Mouse (Mus musculus): ENCODE results near the gene Ccl20. TPM values are rescaled to one million over a fixed set of nuclear protein-coding genes. Genes with fewer than 3 reads are reported as not detected.

The Ccl20 gene
- not detected in 2 replicates for polyA plus RNA-seq (2012; rRNA removed)

GRCm38 (mm10) chr1:83116447-83117137 lies at the start of gene Ccl20:
Gene Ccl20, plus strand, starts transcription at chr1:83116766.
- H3K36me3 ChIP-seq (ENCODE audit: control insufficient read depth, insufficient read depth, low read length) = no peaks in the 10 kb centered on the region
- TF ChIP-seq POLR2A (IDR thresholded peaks at IDR 0.05; ENCODE audit: low read depth, low read length) (no peak), CTCF (IDR thresholded peaks at IDR 0.05; ENCODE audit: extremely low read depth, insufficient read depth, insufficient read length, insufficient replicate concordance) (no peak)
- H3K4me3 ChIP-seq (ENCODE audit: extremely low read depth, insufficient read depth, insufficient read length) = no peak within 1 kb of the TSS
- no peak within 1 kb of the TSS for H3K27ac ChIP-seq (ENCODE audit: insufficient read depth, low read length)
- DNase-seq (ENCODE audit: low read depth in 1 of 2, low spot score in 2 of 2) = no peak
- WGBS = 41% methylated on average over 8 of the region's 8 CpGs
- no peaks in the 10 kb centered on the region for H3K27me3 ChIP-seq (ENCODE audit: control insufficient read depth, insufficient read depth, low read length)
- no peaks in the 10 kb centered on the region for H3K4me1 ChIP-seq (ENCODE audit: control insufficient read depth, insufficient read depth, insufficient read length)

GRCm38 (mm10) chr1:83067205-83067604 lies 49.4 kb upstream of the Ccl20 start:
- no peak for TF ChIP-seq POLR2A (IDR thresholded peaks at IDR 0.05; ENCODE audit: low read depth, low read length)
- no peak for TF ChIP-seq CTCF (IDR thresholded peaks at IDR 0.05; ENCODE audit: extremely low read depth, insufficient read depth, insufficient read length, insufficient replicate concordance)
- Histone ChIP-seq H3K4me3 (ENCODE audit: extremely low read depth, insufficient read depth, insufficient read length) (no peak overlapping the region), H3K27me3 (ENCODE audit: control insufficient read depth, insufficient read depth, low read length) (no peaks in the 10 kb centered on the region), H3K36me3 (ENCODE audit: control insufficient read depth, insufficient read depth, low read length) (no peaks in the 10 kb centered on the region), H3K27ac (ENCODE audit: insufficient read depth, low read length) (no peak overlapping the region), H3K4me1 (ENCODE audit: control insufficient read depth, insufficient read depth, insufficient read length) (no peaks in the 10 kb centered on the region)
- DNase-seq (ENCODE audit: low read depth in 1 of 2, low spot score in 2 of 2) = no peak
- WGBS = 84% methylated on average over 10 of the region's 10 CpGs

GRCm38 (mm10) chr1:83075526-83076189 lies 40.9 kb upstream of the Ccl20 start:
- H3K36me3 ChIP-seq (ENCODE audit: control insufficient read depth, insufficient read depth, low read length) = no peaks in the 10 kb centered on the region
- no peak overlapping the region for H3K4me3 ChIP-seq (ENCODE audit: extremely low read depth, insufficient read depth, insufficient read length)
- 35% methylated on average over 15 of the region's 15 CpGs for WGBS
- no peaks in the 10 kb centered on the region for H3K27me3 ChIP-seq (ENCODE audit: control insufficient read depth, insufficient read depth, low read length)
- no peaks in the 10 kb centered on the region for H3K4me1 ChIP-seq (ENCODE audit: control insufficient read depth, insufficient read depth, insufficient read length)
- TF ChIP-seq POLR2A (IDR thresholded peaks at IDR 0.05; ENCODE audit: low read depth, low read length) (no peak), CTCF (IDR thresholded peaks at IDR 0.05; ENCODE audit: extremely low read depth, insufficient read depth, insufficient read length, insufficient replicate concordance) (no peak)
- DNase-seq (ENCODE audit: low read depth in 1 of 2, low spot score in 2 of 2) = no peak
- H3K27ac ChIP-seq (ENCODE audit: insufficient read depth, low read length) = no peak overlapping the region

GRCm38 (mm10) chr1:83076190-83076917 lies 40.2 kb upstream of the Ccl20 start:
- no peaks in the 10 kb centered on the region for H3K36me3 ChIP-seq (ENCODE audit: control insufficient read depth, insufficient read depth, low read length)
- 50% methylated on average over 11 of the region's 11 CpGs for WGBS
- H3K4me1 ChIP-seq (ENCODE audit: control insufficient read depth, insufficient read depth, insufficient read length) = no peaks in the 10 kb centered on the region
- no peak overlapping the region for H3K4me3 ChIP-seq (ENCODE audit: extremely low read depth, insufficient read depth, insufficient read length)
- H3K27ac ChIP-seq (ENCODE audit: insufficient read depth, low read length) = no peak overlapping the region
- no peaks in the 10 kb centered on the region for H3K27me3 ChIP-seq (ENCODE audit: control insufficient read depth, insufficient read depth, low read length)
- DNase-seq (ENCODE audit: low read depth in 1 of 2, low spot score in 2 of 2) = no peak
- TF ChIP-seq CTCF (IDR thresholded peaks at IDR 0.05; ENCODE audit: extremely low read depth, insufficient read depth, insufficient read length, insufficient replicate concordance) (peak; percentile 18; the same call in 1 of the 2 replicates), POLR2A (IDR thresholded peaks at IDR 0.05; ENCODE audit: low read depth, low read length) (no peak)

- WGBS = 29% methylated on average over 6 of the region's 6 CpGs
Measured at GRCm38 (mm10) chr1:83077016-83077415, 39.5 kb upstream of the Ccl20 start.

GRCm38 (mm10) chr1:83084790-83085189 lies 31.8 kb upstream of the Ccl20 start:
- no peak for DNase-seq (ENCODE audit: low read depth in 1 of 2, low spot score in 2 of 2)
- Histone ChIP-seq H3K4me1 (ENCODE audit: control insufficient read depth, insufficient read depth, insufficient read length) (no peaks in the 10 kb centered on the region), H3K4me3 (ENCODE audit: extremely low read depth, insufficient read depth, insufficient read length) (no peak overlapping the region), H3K27me3 (ENCODE audit: control insufficient read depth, insufficient read depth, low read length) (no peaks in the 10 kb centered on the region), H3K27ac (ENCODE audit: insufficient read depth, low read length) (no peak overlapping the region), H3K36me3 (ENCODE audit: control insufficient read depth, insufficient read depth, low read length) (no peaks in the 10 kb centered on the region)
- no peak for TF ChIP-seq CTCF (IDR thresholded peaks at IDR 0.05; ENCODE audit: extremely low read depth, insufficient read depth, insufficient read length, insufficient replicate concordance)
- TF ChIP-seq POLR2A (IDR thresholded peaks at IDR 0.05; ENCODE audit: low read depth, low read length) = no peak
- WGBS = 78% methylated on average over 2 of the region's 2 CpGs

More at GRCm38 (mm10) chr1:83077016-83077415, 39.5 kb upstream of the Ccl20 start:
- TF ChIP-seq POLR2A (IDR thresholded peaks at IDR 0.05; ENCODE audit: low read depth, low read length) (no peak), CTCF (IDR thresholded peaks at IDR 0.05; ENCODE audit: extremely low read depth, insufficient read depth, insufficient read length, insufficient replicate concordance) (no peak)
- no peak overlapping the region for H3K4me3 ChIP-seq (ENCODE audit: extremely low read depth, insufficient read depth, insufficient read length)
- DNase-seq (ENCODE audit: low read depth in 1 of 2, low spot score in 2 of 2) = no peak
- H3K36me3 ChIP-seq (ENCODE audit: control insufficient read depth, insufficient read depth, low read length) = no peaks in the 10 kb centered on the region
- H3K4me1 ChIP-seq (ENCODE audit: control insufficient read depth, insufficient read depth, insufficient read length) = no peaks in the 10 kb centered on the region
- H3K27me3 ChIP-seq (ENCODE audit: control insufficient read depth, insufficient read depth, low read length) = no peaks in the 10 kb centered on the region
- no peak overlapping the region for H3K27ac ChIP-seq (ENCODE audit: insufficient read depth, low read length)
